Mouse (Mus musculus): Measurements from ENCODE around the gene Pycard.

- TF ChIP-seq CTCF (IDR thresholded peaks at IDR 0.05; ENCODE audit: low read depth) (no peak), EP300 (optimal IDR thresholded peaks at IDR 0.05) (no peak)
These were observed 24.6 kb upstream of the Pycard start for GRCm38 (mm10) chr7:128018275-128018674.
